14 mouse cellular contexts compared by ENCODE assay signal in genomic region chr5:37261734-37262133, GRCm38 (mm10). TPM values are rescaled to one million over a fixed set of nuclear protein-coding genes. Genes with fewer than 3 reads are reported as not detected.
DNase-seq lines count a peak whose midpoint lies in the region; ATAC-seq and TF ChIP-seq lines count a peak whose summit lies in the region.
"Had no signal": no experiment of that assay in that cellular context is flagged by ENCODE, and none has a peak within 500 bp of the region (broad histone marks: within the 10 kb centered on the region; RNA-seq: fewer than 3 reads in every experiment).

No protein-coding gene starts in this region.

- no peak overlapping the region for H3K9ac ChIP-seq in forebrain, embryonic 13.5 days
- H3K9ac ChIP-seq in forebrain, embryonic 11.5 days (ENCODE audit: low read length): no peak overlapping the region
- no peak overlapping the region for H3K9ac ChIP-seq in hindbrain, embryonic 12.5 days
- H3K9ac ChIP-seq in midbrain, postnatal 0 days (replicated peaks; ENCODE audit: low read length, poor library complexity, severe bottlenecking): no peak overlapping the region
- H3K9ac ChIP-seq: limb, embryonic 15.5 days; liver, postnatal 0 days had no signal

- TF ChIP-seq CTCF in midbrain, postnatal 0 days (IDR thresholded peaks at IDR 0.05): no peak
- no peak for TF ChIP-seq CTCF in layer of hippocampus, adult 2 months (conservative IDR thresholded peaks at IDR 0.05)

- H3K4me1 ChIP-seq in forebrain, embryonic 13.5 days: peaks cover 53% of the 10 kb centered on the region
- no peaks in the 10 kb centered on the region for H3K4me1 ChIP-seq in forebrain, embryonic 11.5 days (replicated peaks; ENCODE audit: control insufficient read depth, insufficient read depth, low read length)
- H3K4me1 ChIP-seq in hindbrain, embryonic 12.5 days: peaks cover 33% of the 10 kb centered on the region
- H3K4me1 ChIP-seq in midbrain, postnatal 0 days (ENCODE audit: insufficient read depth, low read length): no peaks in the 10 kb centered on the region
- H3K4me1 ChIP-seq: limb, embryonic 15.5 days had no signal

- peak overlapping the region; percentile 19 for H3K27ac ChIP-seq in forebrain, embryonic 13.5 days
- no peak overlapping the region for H3K27ac ChIP-seq in forebrain, embryonic 11.5 days (ENCODE audit: low read depth, low read length)
- no peak overlapping the region for H3K27ac ChIP-seq in hindbrain, embryonic 12.5 days
- H3K27ac ChIP-seq in midbrain, postnatal 0 days (ENCODE audit: low read depth, low read length): no peak overlapping the region
- H3K27ac ChIP-seq in layer of hippocampus, adult 2 months: no peak overlapping the region
- H3K27ac ChIP-seq: limb, embryonic 15.5 days had no signal

- H3K36me3 ChIP-seq in forebrain, embryonic 13.5 days (ENCODE audit: poor library complexity, severe bottlenecking): peaks cover 17% of the 10 kb centered on the region
- no peaks in the 10 kb centered on the region for H3K36me3 ChIP-seq in forebrain, embryonic 11.5 days (ENCODE audit: control insufficient read depth, insufficient read depth, low read length)
- peaks cover 17% of the 10 kb centered on the region for H3K36me3 ChIP-seq in hindbrain, embryonic 12.5 days
- H3K36me3 ChIP-seq in midbrain, postnatal 0 days (ENCODE audit: insufficient read depth, low read length): peaks cover 15% of the 10 kb centered on the region
- H3K36me3 ChIP-seq: limb, embryonic 15.5 days had no signal

- no peaks in the 10 kb centered on the region for H3K9me3 ChIP-seq in forebrain, embryonic 13.5 days (replicated peaks)
- no peaks in the 10 kb centered on the region for H3K9me3 ChIP-seq in forebrain, embryonic 11.5 days (ENCODE audit: control insufficient read depth, low read length)
- no peaks in the 10 kb centered on the region for H3K9me3 ChIP-seq in hindbrain, embryonic 12.5 days (replicated peaks)
- H3K9me3 ChIP-seq in midbrain, postnatal 0 days (ENCODE audit: low read length): no peaks in the 10 kb centered on the region
- H3K9me3 ChIP-seq: limb, embryonic 15.5 days had no signal

- 60% methylated on average over 5 of the region's 5 CpGs for WGBS in forebrain, embryonic 13.5 days
- WGBS in forebrain, embryonic 11.5 days: 73% methylated on average over 5 of the region's 5 CpGs
- WGBS in hindbrain, embryonic 12.5 days: 50% methylated on average over 5 of the region's 5 CpGs
- WGBS in midbrain, postnatal 0 days: 35% methylated on average over 5 of the region's 5 CpGs

- H3K4me3 ChIP-seq in forebrain, embryonic 13.5 days: no peak overlapping the region
- no peak overlapping the region for H3K4me3 ChIP-seq in forebrain, embryonic 11.5 days (ENCODE audit: low read depth, low read length)
- H3K4me3 ChIP-seq in hindbrain, embryonic 12.5 days: no peak overlapping the region
- no peak overlapping the region for H3K4me3 ChIP-seq in midbrain, postnatal 0 days (ENCODE audit: low read depth, low read length)
- no peak overlapping the region for H3K4me3 ChIP-seq in layer of hippocampus, adult 2 months
- H3K4me3 ChIP-seq: limb, embryonic 15.5 days had no signal

- DNase-seq in forebrain, embryonic 11.5 days (ENCODE audit: low spot score): no peak
- DNase-seq in brain, adult 2 months (ENCODE audit: low read depth, low spot score): peak; percentile 89
- peak; percentile 46 for DNase-seq in midbrain, postnatal 0 days (ENCODE audit: low spot score)
- DNase-seq in T-cell, adult 2 months (ENCODE audit: low spot score): no peak
- no peak for DNase-seq in layer of hippocampus, adult 2 months (ENCODE audit: low spot score in 2 of 2)
- no peak for DNase-seq in embryo, embryonic 10 days (ENCODE audit: low spot score)
- DNase-seq: cerebellum, postnatal 36 days; liver, postnatal 0 days; lung, postnatal 36 days; thymus, postnatal 14 days had no signal

- H3K27me3 ChIP-seq in forebrain, embryonic 13.5 days: no peaks in the 10 kb centered on the region
- H3K27me3 ChIP-seq in forebrain, embryonic 11.5 days (ENCODE audit: control insufficient read depth, insufficient read depth, low read length): no peaks in the 10 kb centered on the region
- no peaks in the 10 kb centered on the region for H3K27me3 ChIP-seq in hindbrain, embryonic 12.5 days
- H3K27me3 ChIP-seq in midbrain, postnatal 0 days (ENCODE audit: insufficient read depth, low read length): no peaks in the 10 kb centered on the region
- H3K27me3 ChIP-seq: limb, embryonic 15.5 days; Patski had no signal

- ATAC-seq in forebrain, embryonic 13.5 days: peak; percentile 75
- ATAC-seq in forebrain, embryonic 11.5 days (replicated peaks; ENCODE audit: low FRiP score): no peak
- ATAC-seq in hindbrain, embryonic 12.5 days (ENCODE audit: low FRiP score): peak; percentile 59
- peak; percentile 39; the same call in 1 of the 2 replicates for ATAC-seq in midbrain, postnatal 0 days (ENCODE audit: low FRiP score)
- ATAC-seq: liver, postnatal 0 days; Patski had no signal

- H3K4me2 ChIP-seq in forebrain, embryonic 13.5 days: no peak overlapping the region
- no peak overlapping the region for H3K4me2 ChIP-seq in forebrain, embryonic 11.5 days (ENCODE audit: low read depth, low read length, severe bottlenecking)
- H3K4me2 ChIP-seq in hindbrain, embryonic 12.5 days (replicated peaks): no peak overlapping the region
- H3K4me2 ChIP-seq in midbrain, postnatal 0 days (ENCODE audit: low read depth, low read length, poor library complexity, severe bottlenecking): no peak overlapping the region
- H3K4me2 ChIP-seq: limb, embryonic 15.5 days had no signal

RNA-seq across cellular contexts. Expression of gene Crmp1, which starts 20.0 kb away (rescaled TPM):
- 474 and 511 TPM in 2 replicates for polyA plus RNA-seq in forebrain, embryonic 13.5 days (2015; fragmentation: Nextera tagmentation; extraction: Ambion mirVana)
- 241 and 272 TPM in 2 replicates for polyA plus RNA-seq in forebrain, embryonic 11.5 days (2014; fragmentation: Nextera tagmentation; extraction: Ambion mirVana)
- 497 and 557 TPM in 2 replicates for polyA plus RNA-seq in hindbrain, embryonic 12.5 days (2016; fragmentation: Nextera tagmentation; extraction: Ambion mirVana)
- 954 and 1,050 TPM in 2 replicates for total RNA-seq in midbrain, postnatal 0 days (2014; rRNA removed)
- 851 and 872 TPM in 2 replicates for polyA plus RNA-seq in midbrain, postnatal 0 days (2015; fragmentation: Nextera tagmentation; extraction: Ambion mirVana)
- total RNA-seq in layer of hippocampus, adult 2 months (2021): 100 to 1,000 TPM; 234 to 238 TPM

Comparison
In these comparisons a context has a peak if more than half of its experiments do, and no peak if none do; other contexts are left out.
1. DNase-seq: peak in brain, adult 2 months (single experiment) and midbrain, postnatal 0 days (single experiment); none in forebrain, embryonic 11.5 days (single experiment), T-cell, adult 2 months (single experiment), layer of hippocampus, adult 2 months (0 of 2) and embryo, embryonic 10 days (single experiment).